Mouse (Mus musculus) kidney, adult 2 months (tissue): Measurements from ENCODE around the gene Gm5105.

Experiments used
- CTCF ChIP-seq: fragments of 200-500 bp; conservative IDR thresholded peaks from 2 replicates; pipeline ENCODE4 v1.5.1; 2011; ENCODE audit warnings: low read depth, mild to moderate bottlenecking, control low read depth, low read length, moderate library complexity, mixed read lengths; ENCODE audit not compliant: insufficient read depth, insufficient read length
- POLR2A ChIP-seq: fragments of 200-500 bp; IDR thresholded peaks from one replicate; pipeline ENCODE4 v1.6.1; 2011; ENCODE audit warnings: low read depth, low read length, control low read depth

GRCm38 (mm10) chr3:138022003-138022402, 45.2 kb downstream of the Gm5105 start:
- TF ChIP-seq CTCF (no peak), POLR2A (no peak)
